Mouse (Mus musculus) adrenal gland, adult (tissue): ENCODE results near the gene Tnfaip2.

Source experiments
- DNase-seq, 2 experiments: peaks; one replicate each; pipeline ENCODE4 v3.0.0; 2022 to 2023; ENCODE audit warnings: low spot score in 1 of 2; ENCODE audit not compliant: inconsistent age in 2 of 2

The Tnfaip2 gene

GRCm38 (mm10) chr12:111427438-111428113 is 14.7 kb upstream of the Tnfaip2 start:
- DNase-seq = no peak

- DNase-seq = peak in 1 of 2 experiments; percentile 42
Observed at GRCm38 (mm10) chr12:111428364-111428763, 13.9 kb upstream of the Tnfaip2 start.

- DNase-seq = peak; percentile 62 to 85
Observed at GRCm38 (mm10) chr12:111428961-111429911, 13.0 kb upstream of the Tnfaip2 start.

DNA sequence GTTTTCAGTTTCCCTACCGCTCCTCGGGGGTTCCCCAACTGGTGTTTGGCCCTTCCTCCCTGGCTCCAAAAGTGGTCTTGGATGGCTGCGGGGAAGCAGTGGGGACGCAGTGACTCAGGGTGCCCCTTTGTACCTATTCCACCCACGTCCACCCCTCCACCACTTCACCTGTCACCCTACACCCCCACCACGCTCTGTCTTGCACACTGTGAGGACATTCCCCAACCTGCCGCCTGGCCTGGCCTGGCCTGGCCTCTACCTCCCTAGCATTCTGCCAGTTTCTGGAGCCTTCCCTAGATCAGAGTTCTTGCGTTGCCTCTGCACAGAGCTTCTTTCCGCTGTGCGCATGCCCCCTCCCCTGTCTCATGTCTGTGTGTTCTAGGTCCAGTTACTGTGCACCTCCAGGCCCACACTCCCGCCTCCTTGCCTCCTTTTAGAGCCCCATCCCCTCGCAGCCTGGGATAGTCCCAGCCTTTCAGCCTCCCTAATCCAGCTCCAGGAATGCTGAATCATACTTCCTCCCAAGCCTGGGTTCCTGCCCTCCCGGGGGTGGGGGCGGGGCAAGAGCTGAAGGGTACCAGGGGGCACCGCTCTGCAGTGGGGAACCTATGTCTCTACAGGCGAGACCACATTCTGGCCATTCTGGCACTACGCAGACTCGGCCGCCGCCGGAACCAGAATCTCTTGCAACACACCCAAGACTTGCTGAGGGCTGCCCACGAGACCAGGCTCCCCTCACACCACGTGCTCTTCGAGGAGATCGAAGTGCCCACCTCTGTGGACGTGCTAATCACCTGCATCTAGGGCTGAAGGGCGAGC is 12.0 kb upstream of the Tnfaip2 start:
- DNase-seq = peak; percentile 63 to 79

- DNase-seq = peak in 1 of 2 experiments; percentile 77
Observed at GRCm38 (mm10) chr12:111430868-111431817, 11.1 kb upstream of the Tnfaip2 start.

GRCm38 (mm10) chr12:111432097-111432496 is 10.2 kb upstream of the Tnfaip2 start:
- peak; percentile 32 to 62 for DNase-seq

GRCm38 (mm10) chr12:111432751-111433331 is 9.4 kb upstream of the Tnfaip2 start:
- DNase-seq = peak; percentile 14 to 52

DNA sequence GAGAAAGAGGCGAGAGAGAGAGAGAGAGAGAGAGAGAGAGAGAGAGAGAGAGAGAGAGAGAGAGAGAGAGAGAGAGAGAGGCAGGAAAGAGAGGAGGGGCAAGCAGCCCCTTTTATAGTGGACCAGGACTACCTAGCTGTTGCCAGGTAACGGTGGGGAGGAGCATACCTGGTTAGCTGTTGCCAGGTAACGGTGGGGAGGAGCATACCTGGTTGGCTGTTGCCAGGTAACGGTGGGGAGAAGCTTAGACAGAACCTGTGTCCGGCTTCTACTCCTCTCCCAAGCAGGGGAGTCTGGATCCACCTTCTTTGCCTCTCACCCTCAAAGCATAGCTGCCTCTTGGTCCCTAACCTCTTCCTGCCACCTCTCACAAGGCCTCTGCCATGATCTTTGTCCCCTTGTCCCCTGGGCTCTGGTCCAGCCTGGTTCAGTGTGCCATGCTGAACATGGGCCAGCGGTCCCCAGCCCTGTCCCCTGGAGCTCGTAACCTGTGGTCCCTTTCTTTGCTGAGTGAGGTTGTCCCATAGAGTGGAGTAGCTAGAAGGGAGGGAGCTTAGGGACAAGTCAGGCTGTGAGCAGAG is 8.0 kb upstream of the Tnfaip2 start:
- DNase-seq = no peak

GRCm38 (mm10) chr12:111434745-111435327 is 7.4 kb upstream of the Tnfaip2 start:
- peak; percentile 63 to 79 for DNase-seq

DNA sequence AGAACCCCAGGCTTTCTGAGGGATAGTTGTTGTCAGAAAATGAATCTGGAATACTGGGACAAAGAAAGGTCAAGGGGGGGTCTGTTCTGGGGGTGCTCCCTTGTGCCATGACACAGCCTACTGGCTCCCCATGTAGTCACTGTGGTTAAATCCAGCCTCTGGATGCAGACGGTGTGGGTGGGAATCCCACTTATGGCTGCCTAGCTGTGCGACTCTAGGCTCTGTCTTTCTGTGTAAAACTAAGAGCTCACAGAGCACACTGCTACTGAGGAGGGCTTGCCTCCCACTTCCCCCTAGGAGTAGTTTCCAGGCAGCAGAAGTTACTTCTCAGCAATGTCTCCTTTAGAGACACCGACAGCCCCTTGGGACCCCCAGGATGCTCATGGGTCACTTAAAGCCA is 6.1 kb upstream of the Tnfaip2 start:
- peak in 1 of 2 experiments; percentile 27 for DNase-seq

DNA sequence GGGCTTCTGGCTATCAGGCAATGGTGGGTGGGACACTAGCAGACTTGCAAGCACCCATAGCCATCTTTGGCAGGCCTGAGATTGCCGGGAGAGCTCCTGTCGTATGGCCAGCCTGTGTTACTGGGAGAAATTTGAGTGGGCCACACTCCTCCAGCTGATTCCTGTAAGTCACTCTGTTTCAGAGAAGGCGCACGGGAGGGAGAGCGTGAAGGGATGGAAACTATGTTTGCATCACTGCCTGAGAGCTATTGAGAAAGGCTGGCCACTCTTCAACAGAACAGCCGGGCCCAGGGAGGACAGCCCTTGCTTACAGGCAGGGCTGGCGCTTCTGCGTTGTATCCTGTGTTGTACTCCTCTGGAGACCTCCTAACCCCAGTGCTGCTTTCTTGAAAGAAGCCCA is 5.6 kb upstream of the Tnfaip2 start:
- DNase-seq = peak in 1 of 2 experiments; percentile 50

DNA sequence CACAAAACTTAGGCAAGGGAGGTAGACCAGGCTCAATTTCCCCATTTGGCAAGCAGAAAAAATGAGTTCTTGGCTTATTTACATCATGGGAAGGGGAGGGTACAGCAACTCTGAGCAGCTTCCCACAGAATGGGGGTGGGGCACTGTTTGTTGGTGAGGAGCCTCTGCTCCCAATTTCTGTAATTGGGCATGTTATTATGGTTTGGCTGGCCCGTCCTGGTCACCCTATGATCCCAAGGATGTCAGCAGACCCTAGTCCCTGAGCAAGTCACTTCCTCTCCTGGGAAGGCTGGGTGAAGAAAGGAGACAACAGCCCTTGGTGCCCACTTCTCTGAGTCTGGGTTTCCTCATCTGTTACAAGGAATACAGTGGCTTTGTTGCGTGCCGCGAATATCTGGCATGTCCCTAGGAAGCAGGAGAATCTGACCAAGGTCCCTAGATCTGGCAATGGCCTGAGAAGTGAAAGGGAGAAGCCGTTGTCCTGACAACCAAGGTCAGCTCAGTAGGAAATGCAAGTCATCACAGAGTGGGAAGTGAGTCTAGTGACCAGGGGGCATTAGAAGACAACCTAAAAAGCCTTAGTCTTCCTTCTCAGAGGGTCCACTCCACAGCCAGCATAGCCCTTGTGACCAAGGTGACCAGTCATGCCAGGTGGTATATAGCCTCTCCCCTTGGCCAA is 4.9 kb upstream of the Tnfaip2 start:
- DNase-seq = peak; percentile 84 to 92

DNA sequence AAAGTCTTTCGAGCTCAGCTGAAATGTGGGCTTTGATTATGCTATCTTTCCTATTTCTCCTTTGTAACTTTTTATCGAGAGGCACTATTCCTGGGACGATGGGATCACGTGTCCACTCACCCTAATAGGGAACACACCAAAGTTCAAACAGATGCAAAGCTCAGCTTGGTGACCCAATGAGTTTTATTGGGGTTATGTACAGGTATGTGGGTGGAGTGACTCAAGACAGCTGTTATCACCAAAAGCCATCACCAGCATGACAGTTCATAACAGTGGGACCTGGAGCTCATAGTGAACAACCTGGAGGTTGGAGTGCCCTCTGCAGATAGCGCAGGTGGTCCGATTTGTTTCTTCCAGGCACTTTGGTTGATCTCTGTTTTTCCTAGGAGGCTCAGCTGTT is 3.4 kb upstream of the Tnfaip2 start:
- no peak for DNase-seq

- DNase-seq = no peak
Observed at GRCm38 (mm10) chr12:111440701-111441373, 1.4 kb upstream of the Tnfaip2 start.

GRCm38 (mm10) chr12:111441523-111441922 is 746 bp upstream of the Tnfaip2 start:
- peak in 1 of 2 experiments; percentile 56 for DNase-seq

GRCm38 (mm10) chr12:111443011-111443870 is 972 bp downstream of the Tnfaip2 start:
- DNase-seq = peak in 1 of 2 experiments; percentile 42
